Mouse (Mus musculus): ENCODE results near the gene Ahcyl2.

DNA sequence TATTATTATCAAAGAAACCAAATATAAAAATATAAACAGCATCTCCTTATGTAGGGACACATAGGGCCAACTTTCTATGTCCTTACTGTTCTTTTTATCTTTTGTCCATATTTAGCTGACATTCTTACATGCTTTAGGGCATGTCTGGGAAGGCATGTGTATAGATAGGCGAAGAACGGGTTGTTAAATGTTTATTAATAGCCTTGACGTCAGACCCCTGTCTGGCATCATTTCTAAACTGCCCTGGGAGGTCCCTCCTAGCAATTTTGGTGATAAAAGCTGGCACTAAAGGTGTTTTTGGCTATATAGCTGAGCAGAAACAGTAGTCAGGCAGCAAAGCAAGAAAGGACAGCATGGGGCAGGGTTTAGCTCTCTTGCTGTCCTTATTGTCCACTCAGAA is 136.5 kb downstream of the Ahcyl2 start:
- no peak for TF ChIP-seq POLR2A (IDR thresholded peaks at IDR 0.05; ENCODE audit: borderline replicate concordance, extremely low read depth, insufficient read depth, insufficient read length, poor library complexity, severe bottlenecking)
- no peak for TF ChIP-seq CTCF (IDR thresholded peaks at IDR 0.05; ENCODE audit: borderline replicate concordance, extremely low read depth, insufficient read depth, insufficient read length)
